Mouse (Mus musculus): Measurements from ENCODE around the gene Nsfl1c.

DNA sequence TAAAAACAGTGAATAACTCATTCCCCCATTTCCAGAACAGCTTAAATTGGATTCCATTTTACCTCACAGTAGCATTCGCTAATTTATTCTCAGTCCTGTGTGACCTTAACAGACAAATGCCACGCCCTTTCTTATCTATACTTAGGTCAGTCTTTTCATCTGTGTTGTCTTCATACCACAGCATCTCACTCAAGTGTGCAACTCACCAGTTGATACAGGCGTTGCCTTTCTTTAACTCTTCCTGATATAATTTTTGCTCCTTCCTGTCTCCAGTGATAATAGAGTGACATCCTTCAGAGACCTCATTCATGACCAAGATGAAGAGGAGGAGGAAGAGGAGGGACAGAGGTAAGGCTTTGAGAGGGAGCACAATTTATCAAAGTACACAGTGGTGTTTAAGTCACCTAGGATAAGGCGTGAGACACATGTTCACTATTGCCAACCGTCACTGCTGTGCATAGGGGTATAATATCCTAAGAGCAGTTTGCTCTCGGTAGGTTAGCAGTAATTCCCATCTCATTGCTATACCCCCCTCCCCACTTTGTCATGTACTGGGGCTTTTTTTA lies 6.5 kb downstream of the Nsfl1c start:
- no peak for TF ChIP-seq CHD2 (IDR thresholded peaks at IDR 0.05; ENCODE audit: low read depth, low read length)
- TF ChIP-seq HCFC1 (IDR thresholded peaks at IDR 0.05; ENCODE audit: borderline replicate concordance, insufficient read depth, low read length) = no peak
- no peak for TF ChIP-seq ZNF384 (IDR thresholded peaks at IDR 0.05; ENCODE audit: low read depth, low read length)
- TF ChIP-seq MAFK (IDR thresholded peaks at IDR 0.05; ENCODE audit: insufficient read depth, low read depth, low read length) = no peak
- TF ChIP-seq ZC3H11A (IDR thresholded peaks at IDR 0.05; ENCODE audit: borderline replicate concordance, low read depth, low read length) = no peak

Data from ES-E14 (cell line).